Mouse (Mus musculus): ENCODE measurements at regions not wholly inside any gene's neighbourhood (a gene's known extent, or its start where the extent isn't known, plus 50 kb on each side); places are given as distances from the start of the nearest gene placed in this dataset.

DNA sequence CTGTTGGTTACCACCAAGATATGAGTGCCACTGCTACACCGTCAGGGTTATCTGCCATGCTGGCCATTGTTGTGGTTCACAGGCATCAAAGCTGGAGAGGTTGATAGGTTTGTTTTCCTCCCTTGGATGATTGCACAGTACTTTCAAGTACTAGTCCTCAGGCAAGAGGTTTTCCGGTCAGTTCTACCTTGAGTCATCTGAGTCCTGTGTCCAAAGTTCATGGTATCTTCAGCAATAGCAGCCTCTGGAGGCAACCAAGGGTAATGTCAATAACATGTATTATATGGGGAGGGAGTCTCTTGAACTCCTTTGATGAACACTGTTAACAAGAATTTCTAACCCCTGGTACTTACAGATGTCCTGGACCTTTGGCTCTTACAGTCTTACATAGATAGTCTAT, 369.1 kb upstream of the Nr2f2 start:
- no peak for DNase-seq (ENCODE audit: low read depth, low spot score)
- H3K4me1 ChIP-seq (ENCODE audit: control insufficient read depth in 2 of 2, insufficient read depth in 2 of 2, low read length in 2 of 2, poor library complexity in 1 of 2), result no peaks in the 10 kb centered on the region
- in situ Hi-C loops (cut with MboI; ENCODE audit: low sequenced_read_pairs in 2 of 2, unreplicated experiment in 2 of 2), result no loop called here
- no peak overlapping the region for H3K27ac ChIP-seq (ENCODE audit: insufficient read depth, low read depth, low read length, poor library complexity, severe bottlenecking)
- no peak overlapping the region for H3K9ac ChIP-seq (ENCODE audit: insufficient read depth, low read depth, low read length, poor library complexity, severe bottlenecking)
- H3K9me3 ChIP-seq (ENCODE audit: control insufficient read depth, insufficient read depth, low read depth, low read length), result no peaks in the 10 kb centered on the region
- TF ChIP-seq MAFK (IDR thresholded peaks at IDR 0.05; ENCODE audit: insufficient read depth, low read depth, low read length) (no peak), ZNF384 (IDR thresholded peaks at IDR 0.05; ENCODE audit: low read depth, low read length) (no peak), HCFC1 (IDR thresholded peaks at IDR 0.05; ENCODE audit: borderline replicate concordance, insufficient read depth, low read length) (no peak), CHD2 (IDR thresholded peaks at IDR 0.05; ENCODE audit: low read depth, low read length) (no peak)
- no peaks in the 10 kb centered on the region for H3K36me3 ChIP-seq (ENCODE audit: control insufficient read depth, insufficient read depth, low read length, poor library complexity, severe bottlenecking)
- no peak overlapping the region for H3K4me3 ChIP-seq (ENCODE audit: insufficient read depth in 1 of 2, low read depth in 1 of 2, low read length in 2 of 2, poor library complexity in 1 of 2, severe bottlenecking in 1 of 2)

DNA sequence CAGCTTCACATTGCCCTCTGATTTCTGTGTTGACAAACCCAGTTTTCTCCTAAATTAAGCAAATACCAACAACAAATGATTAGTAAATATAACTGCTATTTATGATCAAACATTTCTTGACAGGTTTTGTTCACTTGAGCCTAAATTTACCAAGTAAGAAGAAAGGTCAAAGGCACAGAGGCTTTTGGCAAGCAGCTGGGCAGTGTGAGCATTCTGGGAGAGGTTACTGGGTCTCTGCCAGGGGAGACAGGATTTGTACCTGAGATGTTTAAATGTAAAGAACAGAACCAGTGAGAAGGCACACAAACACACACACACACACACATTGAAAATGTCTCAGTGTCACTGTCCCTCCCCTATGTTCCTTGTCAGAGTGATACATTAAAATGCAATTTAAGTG, 367.0 kb upstream of the Nr2f2 start:
- H3K9me3 ChIP-seq (ENCODE audit: control insufficient read depth, insufficient read depth, low read depth, low read length), result no peaks in the 10 kb centered on the region
- in situ Hi-C loops (cut with MboI; ENCODE audit: low sequenced_read_pairs in 2 of 2, unreplicated experiment in 2 of 2), result no loop called here
- H3K4me3 ChIP-seq (ENCODE audit: insufficient read depth in 1 of 2, low read depth in 1 of 2, low read length in 2 of 2, poor library complexity in 1 of 2, severe bottlenecking in 1 of 2), result no peak overlapping the region
- H3K9ac ChIP-seq (ENCODE audit: insufficient read depth, low read depth, low read length, poor library complexity, severe bottlenecking), result no peak overlapping the region
- H3K27ac ChIP-seq (ENCODE audit: insufficient read depth, low read depth, low read length, poor library complexity, severe bottlenecking), result no peak overlapping the region
- TF ChIP-seq ZC3H11A (IDR thresholded peaks at IDR 0.05; ENCODE audit: borderline replicate concordance, low read depth, low read length), result no peak
- TF ChIP-seq CHD2 (IDR thresholded peaks at IDR 0.05; ENCODE audit: low read depth, low read length), result no peak
- TF ChIP-seq ZNF384 (IDR thresholded peaks at IDR 0.05; ENCODE audit: low read depth, low read length), result no peak
- TF ChIP-seq MAFK (IDR thresholded peaks at IDR 0.05; ENCODE audit: insufficient read depth, low read depth, low read length), result no peak
- TF ChIP-seq HCFC1 (IDR thresholded peaks at IDR 0.05; ENCODE audit: borderline replicate concordance, insufficient read depth, low read length), result no peak
- no peak for DNase-seq (ENCODE audit: low read depth, low spot score)
- no peaks in the 10 kb centered on the region for H3K36me3 ChIP-seq (ENCODE audit: control insufficient read depth, insufficient read depth, low read length, poor library complexity, severe bottlenecking)
- H3K4me1 ChIP-seq (ENCODE audit: control insufficient read depth in 2 of 2, insufficient read depth in 2 of 2, low read length in 2 of 2, poor library complexity in 1 of 2), result no peaks in the 10 kb centered on the region

DNA sequence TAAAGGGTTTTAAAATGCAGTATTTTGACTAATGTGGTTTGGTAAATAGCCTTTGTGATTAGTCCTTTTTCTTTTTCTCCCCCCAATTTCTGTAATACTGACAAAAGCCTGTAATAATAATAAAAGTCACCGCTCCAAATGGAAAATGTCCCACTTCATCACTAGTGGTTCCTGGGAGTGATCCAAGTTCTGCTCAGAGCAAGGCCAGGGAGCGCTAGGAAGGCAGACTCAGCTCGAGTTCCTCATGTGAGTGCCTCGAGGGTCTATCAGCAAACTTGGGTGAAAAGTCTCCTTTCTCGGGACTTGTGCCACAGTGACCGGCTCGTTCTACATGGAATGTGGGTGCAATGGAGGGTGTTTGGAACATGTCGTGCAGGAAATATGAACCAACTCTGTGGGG, 363.4 kb upstream of the Nr2f2 start:
- in situ Hi-C loops (cut with MboI; ENCODE audit: low sequenced_read_pairs in 2 of 2, unreplicated experiment in 2 of 2), result no loop called here
- TF ChIP-seq ZC3H11A (IDR thresholded peaks at IDR 0.05; ENCODE audit: borderline replicate concordance, low read depth, low read length), result no peak
- TF ChIP-seq CHD2 (IDR thresholded peaks at IDR 0.05; ENCODE audit: low read depth, low read length), result no peak
- no peak for TF ChIP-seq ZNF384 (IDR thresholded peaks at IDR 0.05; ENCODE audit: low read depth, low read length)
- no peak for TF ChIP-seq MAFK (IDR thresholded peaks at IDR 0.05; ENCODE audit: insufficient read depth, low read depth, low read length)
- no peak for TF ChIP-seq HCFC1 (IDR thresholded peaks at IDR 0.05; ENCODE audit: borderline replicate concordance, insufficient read depth, low read length)
- Histone ChIP-seq H3K36me3 (ENCODE audit: control insufficient read depth, insufficient read depth, low read length, poor library complexity, severe bottlenecking) (no peaks in the 10 kb centered on the region), H3K4me1 (ENCODE audit: control insufficient read depth in 2 of 2, insufficient read depth in 2 of 2, low read length in 2 of 2, poor library complexity in 1 of 2) (no peaks in the 10 kb centered on the region; a peak in 1 of 4 replicates), H3K4me3 (ENCODE audit: insufficient read depth in 1 of 2, low read depth in 1 of 2, low read length in 2 of 2, poor library complexity in 1 of 2, severe bottlenecking in 1 of 2) (no peak overlapping the region), H3K27ac (ENCODE audit: insufficient read depth, low read depth, low read length, poor library complexity, severe bottlenecking) (no peak overlapping the region), H3K9me3 (ENCODE audit: control insufficient read depth, insufficient read depth, low read depth, low read length) (no peaks in the 10 kb centered on the region), H3K9ac (ENCODE audit: insufficient read depth, low read depth, low read length, poor library complexity, severe bottlenecking) (no peak overlapping the region)
- no peak for DNase-seq (ENCODE audit: low read depth, low spot score)

DNA sequence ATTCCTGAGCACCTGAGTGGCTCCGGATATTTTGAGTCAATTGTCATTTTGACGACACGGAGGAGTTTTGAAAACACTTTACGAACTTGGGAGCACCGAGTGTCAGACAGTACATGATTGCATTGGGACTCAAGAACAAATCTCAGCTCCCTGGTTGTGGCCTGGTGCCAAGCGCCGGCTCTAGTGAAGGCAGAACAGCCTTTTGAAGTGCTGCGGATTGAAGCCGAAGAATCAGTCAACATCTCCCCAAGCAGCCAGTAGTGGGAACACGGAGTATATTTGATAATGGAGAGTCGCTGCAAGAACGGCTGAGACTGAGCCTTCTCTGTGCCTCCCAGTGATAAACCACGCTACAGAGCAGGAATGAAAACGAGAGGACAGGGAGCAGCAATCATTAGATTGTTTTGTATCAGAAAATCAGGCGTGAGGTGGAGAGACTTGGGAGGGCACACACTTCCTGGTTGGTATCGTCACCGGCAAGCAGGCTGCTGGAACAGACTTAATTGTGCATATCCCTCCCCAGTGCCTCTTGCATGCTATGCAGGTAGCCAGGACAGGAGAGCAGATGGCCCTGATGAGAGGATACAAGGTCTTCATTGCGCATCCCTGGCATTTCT, 351.7 kb upstream of the Nr2f2 start:
- no peaks in the 10 kb centered on the region for H3K36me3 ChIP-seq (ENCODE audit: control insufficient read depth, insufficient read depth, low read length, poor library complexity, severe bottlenecking)
- H3K9ac ChIP-seq (ENCODE audit: insufficient read depth, low read depth, low read length, poor library complexity, severe bottlenecking), result no peak overlapping the region
- in situ Hi-C loops (cut with MboI; ENCODE audit: low sequenced_read_pairs in 2 of 2, unreplicated experiment in 2 of 2), result no loop called here
- H3K4me1 ChIP-seq (ENCODE audit: control insufficient read depth in 2 of 2, insufficient read depth in 2 of 2, low read length in 2 of 2, poor library complexity in 1 of 2), result peaks cover 0 to 2% of the 10 kb centered on the region in 2 experiments; a peak in 1 of 4 replicates
- no peak for DNase-seq (ENCODE audit: low read depth, low spot score)
- no peak overlapping the region for H3K27ac ChIP-seq (ENCODE audit: insufficient read depth, low read depth, low read length, poor library complexity, severe bottlenecking)
- TF ChIP-seq ZC3H11A (IDR thresholded peaks at IDR 0.05; ENCODE audit: borderline replicate concordance, low read depth, low read length) (no peak), CHD2 (IDR thresholded peaks at IDR 0.05; ENCODE audit: low read depth, low read length) (no peak), HCFC1 (IDR thresholded peaks at IDR 0.05; ENCODE audit: borderline replicate concordance, insufficient read depth, low read length) (no peak), ZNF384 (IDR thresholded peaks at IDR 0.05; ENCODE audit: low read depth, low read length) (no peak), MAFK (IDR thresholded peaks at IDR 0.05; ENCODE audit: insufficient read depth, low read depth, low read length) (no peak)
- H3K4me3 ChIP-seq (ENCODE audit: insufficient read depth in 1 of 2, low read depth in 1 of 2, low read length in 2 of 2, poor library complexity in 1 of 2, severe bottlenecking in 1 of 2), result no peak overlapping the region
- no peaks in the 10 kb centered on the region for H3K9me3 ChIP-seq (ENCODE audit: control insufficient read depth, insufficient read depth, low read depth, low read length)

DNA sequence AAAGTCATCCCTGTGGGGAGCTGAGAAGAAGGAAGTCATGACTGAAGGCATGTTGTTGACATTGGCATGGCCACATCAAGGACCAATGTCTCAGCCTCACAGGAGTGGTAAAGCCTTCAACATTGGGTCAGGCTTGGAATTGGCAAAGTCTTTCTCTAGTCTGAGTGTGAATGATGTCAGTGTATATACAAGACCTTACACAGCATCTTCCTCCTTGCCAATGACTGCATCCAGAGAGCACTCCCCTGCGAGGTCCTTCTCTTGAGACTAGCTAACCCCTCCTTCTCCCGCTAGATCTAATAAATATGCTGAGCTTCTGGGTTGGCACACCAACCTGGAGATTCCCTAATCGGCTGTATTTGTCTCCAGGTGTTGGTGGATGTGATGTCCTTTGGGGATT, 351.1 kb upstream of the Nr2f2 start:
- no peak overlapping the region for H3K9ac ChIP-seq (ENCODE audit: insufficient read depth, low read depth, low read length, poor library complexity, severe bottlenecking)
- H3K4me1 ChIP-seq (ENCODE audit: control insufficient read depth in 2 of 2, insufficient read depth in 2 of 2, low read length in 2 of 2, poor library complexity in 1 of 2), result peaks cover 0 to 2% of the 10 kb centered on the region in 2 experiments; a peak in 1 of 4 replicates
- no peak for TF ChIP-seq CHD2 (IDR thresholded peaks at IDR 0.05; ENCODE audit: low read depth, low read length)
- no peak for TF ChIP-seq HCFC1 (IDR thresholded peaks at IDR 0.05; ENCODE audit: borderline replicate concordance, insufficient read depth, low read length)
- no peak overlapping the region for H3K27ac ChIP-seq (ENCODE audit: insufficient read depth, low read depth, low read length, poor library complexity, severe bottlenecking)
- H3K4me3 ChIP-seq (ENCODE audit: insufficient read depth in 1 of 2, low read depth in 1 of 2, low read length in 2 of 2, poor library complexity in 1 of 2, severe bottlenecking in 1 of 2), result no peak overlapping the region
- no peaks in the 10 kb centered on the region for H3K36me3 ChIP-seq (ENCODE audit: control insufficient read depth, insufficient read depth, low read length, poor library complexity, severe bottlenecking)
- no peak for DNase-seq (ENCODE audit: low read depth, low spot score)
- H3K9me3 ChIP-seq (ENCODE audit: control insufficient read depth, insufficient read depth, low read depth, low read length), result no peaks in the 10 kb centered on the region
- in situ Hi-C loops (cut with MboI; ENCODE audit: low sequenced_read_pairs in 2 of 2, unreplicated experiment in 2 of 2), result no loop called here
